Mouse (Mus musculus) cerebellum, adult 11 months (tissue): ENCODE measurements around the gene Rrn3.
A peak's percentile ranks its signal among the peaks of the same experiment; 100 is the strongest.
"Not testable (repeated sequence)": the region's sequence is repeated elsewhere in the genome, so short reads cannot be mapped to it uniquely, and the experiment has no call there.

Source experiments
- DNase-seq: peaks from one replicate; pipeline ENCODE4 v3.0.0; 2022

The Rrn3 gene

GRCm38 (mm10) chr16:13780353-13781036 is at the start of gene Rrn3:
Gene Rrn3 (plus strand): TSS chr16:13780708.
- DNase-seq, result peak; percentile 86

GRCm38 (mm10) chr16:13732786-13733185 is 47.7 kb upstream of the Rrn3 start:
- no peak for DNase-seq

GRCm38 (mm10) chr16:13733518-13734137 is 46.9 kb upstream of the Rrn3 start:
- peak; percentile 63 for DNase-seq

GRCm38 (mm10) chr16:13735977-13736376 is 44.5 kb upstream of the Rrn3 start:
- DNase-seq, result no peak

- DNase-seq, result not testable (repeated sequence)
Observed at GRCm38 (mm10) chr16:13739044-13739443, 41.5 kb upstream of the Rrn3 start.

GRCm38 (mm10) chr16:13740844-13741243 is 39.7 kb upstream of the Rrn3 start:
- DNase-seq, result no peak

GRCm38 (mm10) chr16:13747708-13748107 is 32.8 kb upstream of the Rrn3 start:
- no peak for DNase-seq

GRCm38 (mm10) chr16:13748124-13748523 is 32.4 kb upstream of the Rrn3 start:
- DNase-seq, result no peak

GRCm38 (mm10) chr16:13748813-13749212 is 31.7 kb upstream of the Rrn3 start:
- not testable (repeated sequence) for DNase-seq

- no peak for DNase-seq
Observed at GRCm38 (mm10) chr16:13749306-13749705, 31.2 kb upstream of the Rrn3 start.

- DNase-seq, result no peak
Observed at GRCm38 (mm10) chr16:13749981-13750380, 30.5 kb upstream of the Rrn3 start.

GRCm38 (mm10) chr16:13750626-13751025 is 29.9 kb upstream of the Rrn3 start:
- DNase-seq, result no peak

- DNase-seq, result peak; percentile 8
Observed at GRCm38 (mm10) chr16:13753986-13754385, 26.5 kb upstream of the Rrn3 start.

- peak; percentile 91 for DNase-seq
Observed at GRCm38 (mm10) chr16:13754400-13755190, 25.9 kb upstream of the Rrn3 start.

GRCm38 (mm10) chr16:13757823-13758222 is 22.7 kb upstream of the Rrn3 start:
- DNase-seq, result no peak

- DNase-seq, result not testable (repeated sequence)
Observed at GRCm38 (mm10) chr16:13762807-13763206, 17.7 kb upstream of the Rrn3 start.

- DNase-seq, result no peak
Observed at GRCm38 (mm10) chr16:13764519-13764918, 16.0 kb upstream of the Rrn3 start.

- DNase-seq, result no peak
Observed at GRCm38 (mm10) chr16:13766367-13766766, 14.1 kb upstream of the Rrn3 start.

GRCm38 (mm10) chr16:13771603-13772002 is 8.9 kb upstream of the Rrn3 start:
- DNase-seq, result not testable (repeated sequence)

- DNase-seq, result not testable (repeated sequence)
Observed at GRCm38 (mm10) chr16:13772051-13772450, 8.5 kb upstream of the Rrn3 start.

GRCm38 (mm10) chr16:13774011-13774410 is 6.5 kb upstream of the Rrn3 start:
- DNase-seq, result not testable (repeated sequence)

GRCm38 (mm10) chr16:13774651-13775050 is 5.9 kb upstream of the Rrn3 start:
- DNase-seq, result not testable (repeated sequence)

GRCm38 (mm10) chr16:13781216-13781615 is 708 bp downstream of the Rrn3 start:
- no peak for DNase-seq

- DNase-seq, result no peak
Observed at GRCm38 (mm10) chr16:13785932-13786331, 5.4 kb downstream of the Rrn3 start.
